Mouse (Mus musculus): ENCODE data around the gene Tlr9.

Gene Tlr9

GRCm38 (mm10) chr9:106203990-106204851 lies 18.2 kb upstream of the Tlr9 start:
- no peak for DNase-seq (ENCODE audit: low spot score)

DNA sequence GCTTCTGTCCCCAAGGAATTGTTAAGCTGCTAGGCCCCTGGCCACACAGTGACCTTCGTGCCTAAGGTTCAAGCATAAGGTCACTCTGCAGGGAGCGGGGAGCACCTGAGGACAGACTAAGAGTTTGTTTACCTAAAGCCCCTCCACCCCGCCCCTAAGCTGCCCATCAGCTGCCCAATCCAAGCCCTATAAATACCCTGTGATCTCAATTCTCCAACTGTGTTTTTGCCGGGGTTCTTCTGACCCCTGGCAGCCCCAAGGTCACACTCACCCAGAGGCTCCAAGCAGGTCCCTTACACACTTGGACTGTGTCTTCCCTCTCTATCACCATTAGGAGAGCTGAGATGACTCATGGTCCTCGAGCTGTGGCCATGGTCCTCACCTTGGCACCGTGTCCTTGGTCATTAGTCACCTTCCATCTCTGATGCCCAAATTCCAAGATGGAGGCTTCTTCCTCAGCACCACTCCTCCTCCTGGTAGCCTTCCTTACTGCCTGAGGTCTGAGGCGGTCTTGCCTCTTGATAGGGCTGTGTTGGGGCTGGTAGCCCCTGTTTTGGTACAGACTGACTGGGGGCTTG lies 16.6 kb upstream of the Tlr9 start:
- no peak for DNase-seq (ENCODE audit: low spot score)

GRCm38 (mm10) chr9:106206515-106206914 lies 15.9 kb upstream of the Tlr9 start:
- no peak for DNase-seq (ENCODE audit: low spot score)

GRCm38 (mm10) chr9:106208181-106208580 lies 14.2 kb upstream of the Tlr9 start:
- DNase-seq (ENCODE audit: low spot score), result no peak

GRCm38 (mm10) chr9:106209954-106210353 lies 12.4 kb upstream of the Tlr9 start:
- DNase-seq (ENCODE audit: low spot score), result no peak

GRCm38 (mm10) chr9:106210853-106211609 lies 11.4 kb upstream of the Tlr9 start:
- peak; percentile 47 for DNase-seq (ENCODE audit: low spot score)

- peak; percentile 92 for DNase-seq (ENCODE audit: low spot score)
Observed at GRCm38 (mm10) chr9:106211680-106212593, 10.5 kb upstream of the Tlr9 start.

DNA sequence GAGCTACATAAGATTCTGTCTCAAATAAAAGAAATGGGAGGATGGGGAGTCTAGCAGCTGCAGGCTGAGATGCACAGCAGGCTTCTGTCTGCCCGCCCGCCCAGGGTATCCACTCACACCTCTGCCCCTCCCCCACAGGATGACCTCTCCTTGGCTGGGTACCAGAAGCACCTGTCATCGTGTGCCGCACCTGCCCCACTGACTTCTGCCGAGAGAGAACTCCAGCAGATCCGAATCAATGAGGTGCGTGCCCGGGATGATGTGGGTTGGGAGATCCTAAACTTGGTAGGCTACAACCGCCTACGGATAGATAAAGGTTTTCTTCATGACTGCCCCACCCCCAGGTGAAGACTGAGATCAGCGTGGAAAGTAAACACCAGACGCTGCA lies 9.8 kb upstream of the Tlr9 start:
- DNase-seq (ENCODE audit: low spot score), result no peak

DNA sequence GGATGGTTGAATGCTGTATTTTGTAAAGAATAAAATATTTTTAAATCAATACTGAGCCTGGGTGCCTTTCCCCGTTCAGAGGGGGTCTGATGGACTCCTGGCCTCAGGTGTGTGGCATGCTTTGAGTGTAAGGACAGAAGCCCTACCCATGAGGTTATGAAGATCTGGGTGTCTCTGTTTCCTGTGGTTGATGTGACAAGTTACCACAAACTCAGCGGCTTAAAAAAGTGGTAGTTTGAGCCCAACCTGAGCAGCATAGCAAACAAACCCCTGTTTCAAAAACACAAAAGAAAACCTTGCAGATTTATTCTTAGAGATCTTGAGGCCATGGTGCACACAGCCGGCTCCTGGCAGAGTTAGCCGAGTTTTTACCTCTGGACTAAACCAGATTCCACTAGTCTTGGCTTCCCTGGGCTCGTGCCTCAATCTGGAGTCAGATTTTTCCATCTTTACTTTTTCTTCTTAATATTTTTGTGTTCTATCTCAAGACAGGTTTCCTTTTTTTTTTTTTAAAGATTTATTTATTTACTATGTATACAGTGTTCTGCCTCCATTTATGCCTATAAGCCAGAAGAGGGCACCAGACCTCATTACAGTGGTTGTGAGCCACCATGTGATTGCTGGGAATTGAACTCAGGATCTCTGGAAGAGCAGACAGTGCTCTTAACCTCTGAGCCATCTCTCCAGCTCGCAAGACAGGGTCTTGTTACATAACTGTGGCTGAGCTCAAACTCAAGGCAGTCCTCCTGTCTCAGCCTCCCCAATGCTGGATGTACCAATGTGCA lies 6.9 kb upstream of the Tlr9 start:
- DNase-seq (ENCODE audit: low spot score), result no peak

DNA sequence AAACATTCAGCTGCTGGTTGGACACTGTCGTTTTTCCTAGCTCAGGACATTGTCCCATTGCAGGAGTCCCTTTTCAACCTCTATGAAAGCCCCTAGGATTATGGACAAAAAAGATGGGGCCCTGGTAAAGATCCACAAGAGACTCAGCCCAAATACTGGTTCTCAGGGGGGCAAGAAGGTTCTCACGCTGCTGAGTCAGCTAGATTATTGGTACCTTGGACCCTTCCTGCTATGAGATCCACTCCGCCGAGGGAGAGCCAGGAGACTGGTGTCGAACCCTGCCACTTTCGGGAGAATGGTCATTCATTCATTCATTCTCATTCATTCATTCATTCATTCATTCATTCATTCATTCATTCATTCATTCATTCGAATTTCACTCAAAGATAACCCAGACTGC lies 5.4 kb upstream of the Tlr9 start:
- no peak for DNase-seq (ENCODE audit: low spot score)

DNA sequence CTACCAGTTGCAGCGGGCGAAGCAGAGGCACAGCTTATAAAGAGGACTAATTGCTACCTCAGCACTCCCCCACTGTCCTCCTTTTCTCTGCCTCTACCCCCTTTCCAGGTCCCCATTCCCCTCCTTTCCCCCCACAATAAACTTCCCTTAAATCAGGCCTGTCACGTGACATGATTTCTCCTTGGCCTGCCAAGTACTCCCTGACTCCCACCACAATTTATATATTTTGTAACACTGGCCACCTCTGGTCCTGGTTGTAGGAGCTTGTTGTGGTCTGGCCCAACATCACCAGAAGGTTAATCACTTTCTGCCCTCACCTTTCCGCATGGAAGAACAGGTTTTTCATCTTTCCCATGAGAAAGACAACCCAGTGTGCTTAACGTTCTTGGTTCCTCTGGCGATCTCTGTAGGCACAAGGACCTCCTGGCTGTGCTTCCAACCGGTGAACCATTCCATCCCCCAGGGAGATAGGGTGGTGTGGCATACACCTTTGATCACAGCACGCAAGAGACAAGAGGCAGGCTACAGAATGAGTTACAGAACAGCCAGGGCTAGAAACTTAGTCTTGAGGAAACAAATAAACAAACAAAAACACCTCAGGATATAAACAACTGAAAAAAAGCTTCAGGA lies 1.4 kb upstream of the Tlr9 start:
- DNase-seq (ENCODE audit: low spot score), result no peak

DNA sequence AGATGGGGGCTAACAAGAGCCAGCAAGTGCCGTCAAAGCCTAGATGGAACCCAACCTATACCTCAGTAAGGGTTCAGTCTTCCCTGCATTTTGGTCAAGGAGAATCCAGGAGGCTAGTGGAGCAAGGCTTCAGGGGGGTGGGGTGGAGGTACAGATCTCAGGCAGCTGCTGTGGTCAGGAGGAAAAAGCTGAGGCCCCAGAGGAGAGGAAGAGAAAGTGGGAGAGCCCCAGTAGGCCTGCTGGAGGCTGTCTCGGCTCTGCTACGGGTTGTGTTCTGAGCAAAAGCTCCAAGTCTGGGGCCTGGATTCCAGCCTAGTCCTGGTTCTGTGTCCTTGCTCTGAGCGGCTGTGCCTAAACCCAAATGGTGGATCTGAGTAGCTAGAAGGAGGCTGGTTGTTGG lies 596 bp downstream of the Tlr9 start:
- DNase-seq (ENCODE audit: low spot score), result no peak

- no peak for DNase-seq (ENCODE audit: low spot score)
Observed at GRCm38 (mm10) chr9:106225469-106226150, 3.2 kb downstream of the Tlr9 start.

DNA sequence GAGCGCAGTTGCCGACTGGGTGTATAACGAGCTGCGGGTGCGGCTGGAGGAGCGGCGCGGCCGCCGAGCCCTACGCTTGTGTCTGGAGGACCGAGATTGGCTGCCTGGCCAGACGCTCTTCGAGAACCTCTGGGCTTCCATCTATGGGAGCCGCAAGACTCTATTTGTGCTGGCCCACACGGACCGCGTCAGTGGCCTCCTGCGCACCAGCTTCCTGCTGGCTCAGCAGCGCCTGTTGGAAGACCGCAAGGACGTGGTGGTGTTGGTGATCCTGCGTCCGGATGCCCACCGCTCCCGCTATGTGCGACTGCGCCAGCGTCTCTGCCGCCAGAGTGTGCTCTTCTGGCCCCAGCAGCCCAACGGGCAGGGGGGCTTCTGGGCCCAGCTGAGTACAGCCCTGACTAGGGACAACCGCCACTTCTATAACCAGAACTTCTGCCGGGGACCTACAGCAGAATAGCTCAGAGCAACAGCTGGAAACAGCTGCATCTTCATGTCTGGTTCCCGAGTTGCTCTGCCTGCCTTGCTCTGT lies 3.8 kb downstream of the Tlr9 start:
- peak; percentile 80 for DNase-seq (ENCODE audit: low spot score)

GRCm38 (mm10) chr9:106227790-106228429 lies 5.5 kb downstream of the Tlr9 start:
- DNase-seq (ENCODE audit: low spot score), result no peak

DNA sequence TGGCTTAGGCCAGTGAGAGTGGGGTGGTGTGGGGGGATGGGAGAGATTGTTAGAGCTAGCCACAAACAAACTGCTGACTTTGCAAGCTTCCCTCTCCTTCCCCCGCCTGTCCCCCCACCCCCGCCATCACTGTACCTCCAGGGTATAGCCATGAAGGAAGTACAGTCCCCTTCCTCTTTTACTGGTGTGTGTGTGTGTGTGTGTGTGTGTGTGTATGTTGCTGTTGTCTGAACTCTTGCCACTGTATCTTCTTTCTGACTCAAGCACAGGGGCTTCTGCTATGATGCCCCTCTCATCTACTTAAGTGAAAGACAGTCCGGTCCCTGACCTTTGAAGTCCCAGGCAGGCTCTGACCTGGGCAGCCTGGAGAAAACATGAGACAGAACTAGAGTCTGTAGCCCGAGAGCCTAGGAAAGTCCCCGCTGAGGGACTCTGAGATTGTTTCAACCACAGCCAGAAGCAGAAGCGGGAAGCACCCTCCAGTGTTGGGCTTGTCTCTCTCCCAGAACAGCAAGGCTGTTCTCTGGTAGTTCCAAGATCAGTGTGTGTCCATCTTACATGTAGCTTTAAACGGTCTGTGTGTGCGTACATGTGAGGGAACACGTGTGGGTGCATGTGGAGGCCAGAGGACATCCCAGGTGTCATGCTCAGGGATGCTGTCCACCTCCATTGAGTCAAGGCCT lies 7.8 kb downstream of the Tlr9 start:
- DNase-seq (ENCODE audit: low spot score), result no peak

DNA sequence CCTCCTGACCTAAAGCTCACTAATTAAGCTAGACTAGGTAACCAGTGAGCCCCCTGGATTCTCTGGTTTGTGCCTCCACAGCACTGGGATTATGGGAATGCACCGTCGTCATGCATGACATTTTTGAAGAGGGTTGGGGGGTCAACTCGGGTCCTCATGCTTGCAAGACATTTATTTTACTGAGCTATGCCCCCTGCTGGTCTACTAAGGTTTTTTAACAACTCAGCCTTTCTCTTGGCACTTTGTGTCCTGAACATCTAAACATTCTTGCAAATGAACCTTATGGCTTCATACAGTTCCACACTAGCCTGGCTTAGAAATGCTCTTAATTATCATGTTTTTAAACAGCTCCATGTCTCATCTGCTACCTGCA lies 8.3 kb downstream of the Tlr9 start:
- no peak for DNase-seq (ENCODE audit: low spot score)

GRCm38 (mm10) chr9:106231220-106231619 lies 8.8 kb downstream of the Tlr9 start:
- DNase-seq (ENCODE audit: low spot score), result no peak

DNA sequence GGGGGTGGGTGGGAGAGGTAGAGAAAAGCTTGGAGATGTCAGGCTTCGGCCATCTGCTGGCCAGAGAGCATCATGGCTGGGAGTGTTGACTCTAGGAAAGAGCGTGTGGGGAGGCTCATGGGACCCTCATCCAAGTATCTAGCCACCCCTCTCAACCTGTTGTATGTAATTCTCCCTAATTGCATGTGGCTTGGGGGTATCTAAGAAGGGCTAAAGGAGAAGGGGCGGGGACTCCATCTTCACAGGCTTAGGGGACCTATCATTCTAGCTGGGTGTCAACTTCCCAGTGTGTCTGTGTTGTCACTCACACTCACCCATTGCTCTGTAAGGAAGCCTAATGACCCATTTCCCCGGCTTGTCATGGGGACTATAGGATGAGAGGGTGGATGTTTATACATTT lies 9.4 kb downstream of the Tlr9 start:
- no peak for DNase-seq (ENCODE audit: low spot score)

Measured in embryo, embryonic 10 days (tissue).